Mouse (Mus musculus) brain, embryonic 14.5 days (tissue): Measurements from ENCODE around the gene Schip1. TPM values are rescaled to one million over a fixed set of nuclear protein-coding genes. Genes with fewer than 3 reads are reported as not detected.

ENCODE experiments used
- DNase-seq: peaks from one replicate; pipeline ENCODE4 v3.0.0-alpha.2; 2011; ENCODE audit warnings: low read depth
- CTCF ChIP-seq: fragments of 200-500 bp; IDR thresholded peaks from 2 replicates; pipeline ENCODE4 v1.5.1; 2012; ENCODE audit warnings: inconsistent platforms, mild to moderate bottlenecking, moderate library complexity, borderline replicate concordance; ENCODE audit not compliant: insufficient read depth, insufficient read length; ENCODE audit errors: extremely low read depth
- POLR2A ChIP-seq: fragments of 200-500 bp; IDR thresholded peaks from 2 replicates; pipeline ENCODE4 v1.6.1; 2012; ENCODE audit warnings: mild to moderate bottlenecking, inconsistent platforms, borderline replicate concordance; ENCODE audit not compliant: poor library complexity, insufficient read depth, insufficient read length, severe bottlenecking; ENCODE audit errors: extremely low read depth
- polyA plus RNA-seq: library from polyadenylated mRNA; depleted of rRNA; stranded (reverse); fragments of >200 nt; gene quantifications from 2 replicates; pipeline ENCODE4 v1.2.3, GENCODE M21; 2012

The Schip1 gene
- polyA plus RNA-seq, 1 experiment: 80.7 TPM

- DNase-seq: no peak
- TF ChIP-seq CTCF: no peak
Measured at GRCm38 (mm10) chr3:68570319-68570718, 505.7 kb downstream of the Schip1 start.

GRCm38 (mm10) chr3:68572249-68573225, 507.9 kb downstream of the Schip1 start:
- DNase-seq: peak; percentile 96
- TF ChIP-seq CTCF (no peak), POLR2A (peak; percentile 65; the same call in 1 of the 2 replicates)

GRCm38 (mm10) chr3:68573226-68573624, 508.6 kb downstream of the Schip1 start:
- TF ChIP-seq POLR2A: no peak
- TF ChIP-seq CTCF: no peak
- peak; percentile 54 for DNase-seq

- DNase-seq: peak; percentile 61
- no peak for TF ChIP-seq POLR2A
- TF ChIP-seq CTCF: no peak
Measured at GRCm38 (mm10) chr3:68574097-68574496, 509.5 kb downstream of the Schip1 start.

- peak; percentile 47 for DNase-seq
- TF ChIP-seq CTCF (no peak), POLR2A (no peak)
Measured at GRCm38 (mm10) chr3:68574565-68574964, 510.0 kb downstream of the Schip1 start.

- peak; percentile 68 for DNase-seq
- TF ChIP-seq CTCF: no peak
- TF ChIP-seq POLR2A: no peak
Measured at GRCm38 (mm10) chr3:68575636-68576340, 511.2 kb downstream of the Schip1 start.

- TF ChIP-seq CTCF: no peak
- no peak for TF ChIP-seq POLR2A
- DNase-seq: peak; percentile 94
Measured at GRCm38 (mm10) chr3:68576431-68576830, 511.8 kb downstream of the Schip1 start.

- DNase-seq: no peak
- TF ChIP-seq POLR2A (no peak), CTCF (no peak)
Measured at GRCm38 (mm10) chr3:68576948-68577347, 512.3 kb downstream of the Schip1 start.

- no peak for TF ChIP-seq POLR2A
- no peak for TF ChIP-seq CTCF
Measured at GRCm38 (mm10) chr3:68581591-68581990, 517.0 kb downstream of the Schip1 start.

GRCm38 (mm10) chr3:68582103-68582740, 517.6 kb downstream of the Schip1 start:
- TF ChIP-seq POLR2A (no peak), CTCF (peak; percentile 30; the same call in 1 of the 2 replicates)
- peak; percentile 38 for DNase-seq

More at GRCm38 (mm10) chr3:68581591-68581990, 517.0 kb downstream of the Schip1 start:
- no peak for DNase-seq
